9 mouse cellular contexts compared by ENCODE assay signal in the genomic region with DNA sequence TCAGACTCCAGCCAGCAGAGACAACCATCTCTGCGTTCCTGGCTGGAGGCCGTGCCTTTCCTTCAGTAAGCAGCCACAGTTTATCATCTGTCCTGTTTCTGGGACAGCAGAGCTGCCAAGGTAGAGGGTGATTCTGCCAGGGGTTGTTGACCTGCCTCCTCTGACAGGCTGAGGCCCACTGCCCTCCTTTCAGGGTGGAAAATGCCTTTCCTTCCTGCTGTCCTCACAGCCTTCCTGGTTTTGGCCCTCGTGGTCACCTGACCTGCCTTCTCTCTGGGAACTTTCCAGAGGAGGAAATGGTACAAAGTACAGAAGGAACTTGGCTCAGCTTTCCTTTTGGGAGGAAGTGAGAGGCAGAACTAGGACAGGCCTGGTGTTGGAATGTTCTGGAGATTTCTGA. TPM values are rescaled to one million over a fixed set of nuclear protein-coding genes. Genes with fewer than 3 reads are reported as not detected.
DNase-seq lines count a peak whose midpoint lies in the region; ATAC-seq lines count a peak whose summit lies in the region.
"Had no signal": no experiment of that assay in that cellular context is flagged by ENCODE, and none has a peak within 500 bp of the region (broad histone marks: within the 10 kb centered on the region; RNA-seq: fewer than 3 reads in every experiment).

No protein-coding gene starts in this region.

- H3K4me1 ChIP-seq in neural tube, embryonic 14.5 days (ENCODE audit: control insufficient read depth, insufficient read depth, low read length), result no peaks in the 10 kb centered on the region
- H3K4me1 ChIP-seq in heart, embryonic 14.5 days (ENCODE audit: control insufficient read depth in 2 of 2, insufficient read depth in 2 of 2, low read length in 2 of 2), result peaks cover 0 to 9% of the 10 kb centered on the region in 2 experiments; a peak in 1 of 4 replicates

- H3K27me3 ChIP-seq in neural tube, embryonic 14.5 days (ENCODE audit: control insufficient read depth, insufficient read depth, low read length), result no peaks in the 10 kb centered on the region
- H3K27me3 ChIP-seq in heart, embryonic 14.5 days (ENCODE audit: control insufficient read depth, insufficient read depth, low read length), result no peaks in the 10 kb centered on the region

- H3K9ac ChIP-seq in neural tube, embryonic 14.5 days (replicated peaks; ENCODE audit: low read depth, low read length), result no peak overlapping the region
- no peak overlapping the region for H3K9ac ChIP-seq in heart, embryonic 14.5 days (ENCODE audit: low read length)

- no peak for DNase-seq in neural tube, embryonic 10.5 days (ENCODE audit: extremely low spot score, low spot score)
- peak; percentile 83 to 93 for DNase-seq in kidney, postnatal 36 days
- DNase-seq in testis, postnatal 14 days (ENCODE audit: low spot score), result peak; percentile 37
- no peak for DNase-seq in thymus, postnatal 4 days
- no peak for DNase-seq in ovary, postnatal 14 days (ENCODE audit: low spot score)

- no peak for ATAC-seq in neural tube, embryonic 14.5 days (ENCODE audit: low read depth)
- peak; percentile 51 for ATAC-seq in heart, embryonic 14.5 days (ENCODE audit: insufficient number of reproducible peaks, insufficient read depth, low FRiP score, low read depth)
- ATAC-seq in erythroid progenitor cell, adult 5-6 weeks (replicated peaks; ENCODE audit: low FRiP score, poor library complexity, severe bottlenecking), result no peak

- WGBS in neural tube, embryonic 14.5 days, result 94% methylated on average over 3 of the region's 3 CpGs
- 65% methylated on average over 3 of the region's 3 CpGs for WGBS in heart, embryonic 14.5 days

- H3K4me2 ChIP-seq in neural tube, embryonic 14.5 days (ENCODE audit: low read depth, low read length), result no peak overlapping the region
- no peak overlapping the region for H3K4me2 ChIP-seq in heart, embryonic 14.5 days (ENCODE audit: low read length)

- H3K4me3 ChIP-seq in neural tube, embryonic 14.5 days (ENCODE audit: low read depth, low read length), result no peak overlapping the region
- no peak overlapping the region for H3K4me3 ChIP-seq in heart, embryonic 14.5 days (ENCODE audit: control insufficient read depth in 1 of 2, insufficient read depth in 1 of 2, low read depth in 1 of 2, low read length in 2 of 2)

- 0 out of 2 replicates have a peak overlapping the region, but pooled peaks have one; percentile 34 for H3K27ac ChIP-seq in neural tube, embryonic 14.5 days (ENCODE audit: low read depth, low read length)
- peak overlapping the region; percentile 20 to 76 for H3K27ac ChIP-seq in heart, embryonic 14.5 days (replicated peaks in 1 of 2; ENCODE audit: control insufficient read depth in 1 of 2, insufficient read depth in 1 of 2, low read depth in 2 of 2, low read length in 2 of 2)

- H3K9me3 ChIP-seq in neural tube, embryonic 14.5 days (ENCODE audit: control insufficient read depth, low read length), result no peaks in the 10 kb centered on the region
- H3K9me3 ChIP-seq in heart, embryonic 14.5 days (ENCODE audit: control insufficient read depth, low read length), result no peaks in the 10 kb centered on the region

- H3K36me3 ChIP-seq in neural tube, embryonic 14.5 days (ENCODE audit: control insufficient read depth, insufficient read depth, low read length), result peaks cover 39% of the 10 kb centered on the region
- peaks cover 84% of the 10 kb centered on the region for H3K36me3 ChIP-seq in heart, embryonic 14.5 days (ENCODE audit: control insufficient read depth, insufficient read depth, low read length)

RNA-seq across cellular contexts. Expression of gene Gm49325, which starts 7.4 kb away (rescaled TPM):
- polyA plus RNA-seq in neural tube, embryonic 14.5 days (2014; fragmentation: Nextera tagmentation; extraction: Ambion mirVana), result 2.7 TPM in 1 of 2 replicates, not detected in the other
- polyA plus RNA-seq in heart, embryonic 14.5 days (2014; fragmentation: Nextera tagmentation; extraction: Ambion mirVana), result 2.9 TPM in 1 of 2 replicates, not detected in the other
- not detected in 2 replicates for total RNA-seq in erythroid progenitor cell, adult 5-6 weeks (2015; ENCODE audit: low replicate concordance)
- total RNA-seq in erythroid progenitor cell, adult 5-6 weeks (2017; ENCODE audit: low replicate concordance), result not detected in 2 replicates
- polyA plus RNA-seq: limb, embryonic 11.5 days had no signal

RNA-seq across cellular contexts. Expression of gene Sumo3, which starts 7.5 kb away (rescaled TPM):
- polyA plus RNA-seq in neural tube, embryonic 14.5 days (2014; fragmentation: Nextera tagmentation; extraction: Ambion mirVana), result 214 and 240 TPM in 2 replicates
- 144 and 156 TPM in 2 replicates for polyA plus RNA-seq in heart, embryonic 14.5 days (2014; fragmentation: Nextera tagmentation; extraction: Ambion mirVana)
- total RNA-seq in erythroid progenitor cell, adult 5-6 weeks (2015; ENCODE audit: low replicate concordance), result 9.2 and 14.8 TPM in 2 replicates
- total RNA-seq in erythroid progenitor cell, adult 5-6 weeks (2017; ENCODE audit: low replicate concordance), result 21.1 and 33.6 TPM in 2 replicates

RNA-seq across cellular contexts. Expression of gene Ube2g2, which starts 8.7 kb away (rescaled TPM):
- 44.0 and 57.3 TPM in 2 replicates for polyA plus RNA-seq in neural tube, embryonic 14.5 days (2014; fragmentation: Nextera tagmentation; extraction: Ambion mirVana)
- polyA plus RNA-seq in heart, embryonic 14.5 days (2014; fragmentation: Nextera tagmentation; extraction: Ambion mirVana), result 50.4 and 53.0 TPM in 2 replicates
- total RNA-seq in erythroid progenitor cell, adult 5-6 weeks (2015; ENCODE audit: low replicate concordance), result 6.8 and 9.6 TPM in 2 replicates
- total RNA-seq in erythroid progenitor cell, adult 5-6 weeks (2017; ENCODE audit: low replicate concordance), result 10.4 and 11.3 TPM in 2 replicates

RNA-seq across cellular contexts. Expression of gene Pttg1ip, which starts 31.9 kb away (rescaled TPM):
- polyA plus RNA-seq in neural tube, embryonic 14.5 days (2014; fragmentation: Nextera tagmentation; extraction: Ambion mirVana), result 64.2 and 82.6 TPM in 2 replicates
- 128 and 133 TPM in 2 replicates for polyA plus RNA-seq in heart, embryonic 14.5 days (2014; fragmentation: Nextera tagmentation; extraction: Ambion mirVana)
- 62.5 and 73.9 TPM in 2 replicates for total RNA-seq in erythroid progenitor cell, adult 5-6 weeks (2015; ENCODE audit: low replicate concordance)
- total RNA-seq in erythroid progenitor cell, adult 5-6 weeks (2017; ENCODE audit: low replicate concordance), result 34.0 and 59.3 TPM in 2 replicates

Comparison
In these comparisons a context has a peak if more than half of its experiments do, and no peak if none do; other contexts are left out.
1. DNase-seq: peak in kidney, postnatal 36 days (2 of 2) and testis, postnatal 14 days (single experiment); none in neural tube, embryonic 10.5 days (single experiment), thymus, postnatal 4 days (single experiment) and ovary, postnatal 14 days (single experiment).